Comparison of ENCODE assay signal across 28 mouse cellular contexts in genomic region chr13:99853131-99853530, GRCm38 (mm10). TPM values are rescaled to one million over a fixed set of nuclear protein-coding genes. Genes with fewer than 3 reads are reported as not detected.
DNase-seq lines count a peak whose midpoint lies in the region; ATAC-seq and TF ChIP-seq lines count a peak whose summit lies in the region.
"Had no signal": no experiment of that assay in that cellular context is flagged by ENCODE, and none has a peak within 500 bp of the region (broad histone marks: within the 10 kb centered on the region; RNA-seq: fewer than 3 reads in every experiment).

No protein-coding gene starts in this region.

- H3K9me3 ChIP-seq in kidney, embryonic 15.5 days (replicated peaks) = no peaks in the 10 kb centered on the region
- H3K9me3 ChIP-seq in lung, postnatal 0 days (ENCODE audit: low read length) = no peaks in the 10 kb centered on the region
- H3K9me3 ChIP-seq in hindbrain, embryonic 10.5 days = no peaks in the 10 kb centered on the region
- H3K9me3 ChIP-seq: embryonic facial prominence, embryonic 10.5 days; embryonic facial prominence, embryonic 15.5 days; forebrain, embryonic 12.5 days; heart, embryonic 12.5 days; limb, embryonic 10.5 days; limb, embryonic 15.5 days; lung, embryonic 15.5 days; midbrain, embryonic 12.5 days; neural tube, embryonic 13.5 days had no signal

- WGBS in kidney, embryonic 15.5 days = 78% methylated on average over 2 of the region's 2 CpGs
- 57% methylated on average over 2 of the region's 2 CpGs for WGBS in lung, postnatal 0 days
- 95% methylated on average over 2 of the region's 2 CpGs for WGBS in thymus, adult 2 months
- 94% methylated on average over 2 of the region's 2 CpGs for WGBS in hindbrain, embryonic 10.5 days

- 0 out of 2 replicates have a peak overlapping the region, but pooled peaks have one; percentile 22 for H3K27ac ChIP-seq in kidney, embryonic 15.5 days
- 0 out of 2 replicates have a peak overlapping the region, but pooled peaks have one; percentile 51 for H3K27ac ChIP-seq in lung, postnatal 0 days (ENCODE audit: low read length)
- no peak overlapping the region for H3K27ac ChIP-seq in thymus, adult 2 months (ENCODE audit: control insufficient read depth, insufficient read depth, low read length)
- no peak overlapping the region for H3K27ac ChIP-seq in hindbrain, embryonic 10.5 days
- H3K27ac ChIP-seq: embryonic facial prominence, embryonic 10.5 days; embryonic facial prominence, embryonic 15.5 days; forebrain, embryonic 12.5 days; heart, adult 2 months; limb, embryonic 10.5 days; limb, embryonic 15.5 days; liver, embryonic 14.5 days; lung, embryonic 15.5 days; midbrain, embryonic 12.5 days; neural tube, embryonic 13.5 days had no signal

- no peak for TF ChIP-seq CTCF in lung, postnatal 0 days (IDR thresholded peaks at IDR 0.05)
- TF ChIP-seq CTCF in thymus, adult 2 months (IDR thresholded peaks at IDR 0.05; ENCODE audit: borderline replicate concordance, control insufficient read depth, extremely low read depth, insufficient read depth, low read length, poor library complexity) = no peak

- no peaks in the 10 kb centered on the region for H3K36me3 ChIP-seq in kidney, embryonic 15.5 days
- H3K36me3 ChIP-seq in lung, postnatal 0 days (ENCODE audit: insufficient read depth, low read length) = no peaks in the 10 kb centered on the region
- no peaks in the 10 kb centered on the region for H3K36me3 ChIP-seq in thymus, adult 2 months (ENCODE audit: control insufficient read depth, insufficient read depth, low read length)
- H3K36me3 ChIP-seq in hindbrain, embryonic 10.5 days = no peaks in the 10 kb centered on the region
- H3K36me3 ChIP-seq: embryonic facial prominence, embryonic 10.5 days; embryonic facial prominence, embryonic 15.5 days; forebrain, embryonic 12.5 days; heart, embryonic 12.5 days; limb, embryonic 10.5 days; limb, embryonic 15.5 days; lung, embryonic 15.5 days; midbrain, embryonic 12.5 days; neural tube, embryonic 13.5 days had no signal

- peak; percentile 79 for TF ChIP-seq EP300 in lung, postnatal 0 days (IDR thresholded peaks at IDR 0.05)

- H3K4me3 ChIP-seq in kidney, embryonic 15.5 days (replicated peaks) = no peak overlapping the region
- H3K4me3 ChIP-seq in lung, postnatal 0 days (ENCODE audit: low read depth, low read length) = no peak overlapping the region
- no peak overlapping the region for H3K4me3 ChIP-seq in thymus, adult 2 months (ENCODE audit: control insufficient read depth, insufficient read depth, low read length)
- no peak overlapping the region for H3K4me3 ChIP-seq in hindbrain, embryonic 10.5 days
- H3K4me3 ChIP-seq: embryonic facial prominence, embryonic 10.5 days; embryonic facial prominence, embryonic 15.5 days; forebrain, embryonic 12.5 days; heart, adult 2 months; heart, embryonic 12.5 days; limb, embryonic 10.5 days; limb, embryonic 15.5 days; lung, embryonic 15.5 days; midbrain, embryonic 12.5 days; neural tube, embryonic 13.5 days had no signal

- H3K9ac ChIP-seq in kidney, embryonic 15.5 days = no peak overlapping the region
- no peak overlapping the region for H3K9ac ChIP-seq in lung, postnatal 0 days (replicated peaks; ENCODE audit: low read depth)
- H3K9ac ChIP-seq: embryonic facial prominence, embryonic 15.5 days; forebrain, embryonic 12.5 days; forebrain, postnatal 0 days; heart, embryonic 12.5 days; limb, embryonic 15.5 days; liver, embryonic 14.5 days; lung, embryonic 15.5 days; midbrain, embryonic 12.5 days; neural tube, embryonic 13.5 days had no signal

- H3K27me3 ChIP-seq in kidney, embryonic 15.5 days = no peaks in the 10 kb centered on the region
- no peaks in the 10 kb centered on the region for H3K27me3 ChIP-seq in lung, postnatal 0 days (replicated peaks; ENCODE audit: insufficient read depth, low read length)
- H3K27me3 ChIP-seq in thymus, adult 2 months (ENCODE audit: control insufficient read depth, insufficient read depth, low read length) = no peaks in the 10 kb centered on the region
- H3K27me3 ChIP-seq in hindbrain, embryonic 10.5 days (ENCODE audit: insufficient read depth, poor library complexity, severe bottlenecking) = no peaks in the 10 kb centered on the region
- H3K27me3 ChIP-seq: embryonic facial prominence, embryonic 15.5 days; forebrain, embryonic 12.5 days; heart, embryonic 12.5 days; limb, embryonic 15.5 days; lung, embryonic 15.5 days; midbrain, embryonic 12.5 days; neural tube, embryonic 13.5 days had no signal

- H3K4me1 ChIP-seq in kidney, embryonic 15.5 days = peaks cover 9% of the 10 kb centered on the region; the same call in 1 of the 2 replicates
- no peaks in the 10 kb centered on the region for H3K4me1 ChIP-seq in lung, postnatal 0 days (ENCODE audit: insufficient read depth, low read depth, low read length)
- H3K4me1 ChIP-seq in thymus, adult 2 months (replicated peaks; ENCODE audit: control insufficient read depth, insufficient read depth, low read length) = no peaks in the 10 kb centered on the region
- 0 out of 2 replicates have a peak, but pooled peaks cover 2% of the 10 kb centered on the region for H3K4me1 ChIP-seq in hindbrain, embryonic 10.5 days (replicated peaks)
- H3K4me1 ChIP-seq: midbrain, embryonic 12.5 days; neural tube, embryonic 13.5 days had no signal

- TF ChIP-seq POLR2A in thymus, adult 2 months (IDR thresholded peaks at IDR 0.05; ENCODE audit: control insufficient read depth, extremely low read depth, insufficient read depth, low read length, poor library complexity) = no peak

- DNase-seq in kidney, adult 18-20 months = no peak
- peak; percentile 54 for DNase-seq in lung, postnatal 0 days (ENCODE audit: low spot score)
- no peak for DNase-seq in lung, adult 18-20 months
- peak; percentile 60 for DNase-seq in lung, postnatal 10 days
- no peak for DNase-seq in thymus, adult 2 months
- DNase-seq in hindbrain, embryonic 10.5 days (ENCODE audit: low spot score) = no peak
- DNase-seq: adrenal gland, adult 2 months; adrenal gland, postnatal 36 days; cerebellum, adult 2 months; cerebellum, postnatal 25 days; forebrain, postnatal 0 days; heart, adult 2 months; heart, postnatal 10 days; layer of hippocampus, postnatal 36 days; right cerebral cortex, postnatal 4 days had no signal

- ATAC-seq in kidney, embryonic 15.5 days (replicated peaks; ENCODE audit: low FRiP score) = no peak
- ATAC-seq in lung, postnatal 0 days = peak; percentile 85
- ATAC-seq: forebrain, postnatal 0 days; hindbrain, embryonic 16.5 days had no signal

- H3K4me2 ChIP-seq in kidney, embryonic 15.5 days = no peak overlapping the region
- H3K4me2 ChIP-seq in lung, postnatal 0 days (replicated peaks; ENCODE audit: low read depth, low read length) = no peak overlapping the region
- H3K4me2 ChIP-seq: embryonic facial prominence, embryonic 15.5 days; forebrain, embryonic 12.5 days; heart, embryonic 12.5 days; limb, embryonic 15.5 days; lung, embryonic 15.5 days; midbrain, embryonic 12.5 days; neural tube, embryonic 13.5 days had no signal

RNA-seq across cellular contexts. Expression of gene Cartpt, which starts 47.8 kb away (rescaled TPM):
- 0.93 and 4.7 TPM in 2 replicates for polyA plus RNA-seq in kidney, embryonic 15.5 days (2015; fragmentation: Nextera tagmentation; extraction: Ambion mirVana)
- 0.27 and 0.64 TPM in 2 replicates for polyA plus RNA-seq in lung, postnatal 0 days (2015; fragmentation: Nextera tagmentation; extraction: Ambion mirVana)
- polyA plus RNA-seq in thymus, adult 2 months (2012; rRNA removed) = 0.22 TPM in 1 of 2 replicates, not detected in the other
- polyA plus RNA-seq in hindbrain, embryonic 10.5 days (2016; fragmentation: Nextera tagmentation; extraction: Ambion mirVana) = 9.3 and 31.1 TPM in 2 replicates
- polyA plus RNA-seq: heart, embryonic 12.5 days; liver, embryonic 14.5 days; spleen, adult 2 months had no signal

Comparison
In these comparisons a context has a peak if more than half of its experiments do, and no peak if none do; other contexts are left out.
1. DNase-seq: peak in lung, postnatal 0 days (single experiment) and lung, postnatal 10 days (single experiment); none in kidney, adult 18-20 months (single experiment), lung, adult 18-20 months (0 of 2), thymus, adult 2 months (single experiment) and hindbrain, embryonic 10.5 days (single experiment).
2. H3K27ac ChIP-seq: peak in kidney, embryonic 15.5 days (single experiment) and lung, postnatal 0 days (single experiment); none in thymus, adult 2 months (single experiment) and hindbrain, embryonic 10.5 days (single experiment).